Mouse (Mus musculus) ES-E14 (cell line): ENCODE results near the gene Ift46.

Source experiments
- MAFK ChIP-seq: IDR thresholded peaks from 2 replicates; pipeline ENCODE4 v1.6.1; 2014; ENCODE audit warnings: mild to moderate bottlenecking, low read depth, low read length, inconsistent platforms; ENCODE audit not compliant: insufficient read depth
- ZC3H11A ChIP-seq: IDR thresholded peaks from 2 replicates; pipeline ENCODE4 v1.6.1; 2012; ENCODE audit warnings: low read depth, mild to moderate bottlenecking, inconsistent platforms, low read length, borderline replicate concordance
- ZNF384 ChIP-seq: IDR thresholded peaks from 2 replicates; pipeline ENCODE4 v1.6.1; 2012; ENCODE audit warnings: low read depth, low read length, inconsistent platforms

GRCm38 (mm10) chr9:44814179-44814578 lies 46.5 kb downstream of the Ift46 start:
- TF ChIP-seq ZNF384: no peak
- TF ChIP-seq MAFK: no peak
- no peak for TF ChIP-seq ZC3H11A
